Mouse (Mus musculus): Measurements from ENCODE around the gene Mrvi1. TPM values are rescaled to one million over a fixed set of nuclear protein-coding genes. Genes with fewer than 3 reads are reported as not detected.

Mrvi1 gene
- total RNA-seq, 2 experiments from 2014 or later: 10.8 to 16.3 TPM

DNA sequence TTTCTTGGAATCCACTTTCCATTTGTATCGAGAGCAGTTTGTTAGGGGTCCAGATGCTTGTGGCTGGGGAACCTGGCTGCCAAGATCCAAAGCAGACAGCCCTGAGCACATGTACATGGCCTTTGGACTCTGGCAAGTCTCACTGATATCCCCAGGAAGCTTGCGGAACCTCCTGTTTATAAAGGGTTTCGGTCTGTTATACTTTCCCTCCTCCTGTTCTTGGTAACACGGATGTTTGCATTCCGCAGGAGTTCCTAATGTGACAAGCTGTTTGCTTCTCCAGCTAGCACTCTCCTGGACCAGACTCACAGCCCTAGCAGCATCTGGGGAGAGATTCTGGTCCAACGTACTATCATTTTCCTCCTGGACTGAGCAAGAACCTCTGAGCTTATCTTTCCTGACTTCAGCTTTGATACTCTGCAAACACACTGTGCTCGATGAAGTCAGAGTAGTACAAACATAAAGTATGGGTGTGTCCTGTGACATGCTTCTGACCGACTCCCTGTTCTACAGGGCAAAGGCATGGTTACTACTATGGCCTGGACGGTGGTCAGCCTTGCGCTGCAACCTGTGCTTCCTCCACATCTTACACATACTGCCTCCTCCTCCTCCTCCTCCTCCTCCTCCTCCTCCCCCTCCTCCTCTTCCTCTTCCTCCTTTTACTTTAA, 88.2 kb downstream of the Mrvi1 start:
- no peak for DNase-seq

DNA sequence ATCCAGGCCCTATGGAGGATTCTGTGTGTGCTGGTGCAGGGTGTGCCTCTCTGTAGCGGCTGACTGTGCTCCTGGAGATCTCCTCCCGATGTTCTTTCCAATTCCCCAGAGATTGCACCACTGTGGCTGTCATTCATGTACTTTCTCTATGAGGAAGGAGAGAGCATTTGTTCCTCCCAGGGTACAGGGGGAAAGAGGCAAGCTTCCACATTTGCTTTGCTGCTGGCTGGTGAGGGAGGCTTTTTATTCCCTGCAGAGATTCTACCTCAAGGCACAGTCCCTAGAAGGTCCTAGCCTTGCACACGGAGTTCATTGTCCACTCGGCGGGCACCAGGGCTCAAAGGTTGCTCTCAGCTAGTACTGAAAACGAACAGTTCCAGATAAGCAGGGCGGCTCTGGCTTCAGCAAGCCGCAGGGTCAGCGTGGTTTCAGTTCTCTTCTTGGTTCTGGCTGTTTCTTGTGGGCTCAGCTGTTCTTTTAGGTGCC, 90.7 kb downstream of the Mrvi1 start:
- peak in 1 of 2 experiments; percentile 42 for DNase-seq

DNA sequence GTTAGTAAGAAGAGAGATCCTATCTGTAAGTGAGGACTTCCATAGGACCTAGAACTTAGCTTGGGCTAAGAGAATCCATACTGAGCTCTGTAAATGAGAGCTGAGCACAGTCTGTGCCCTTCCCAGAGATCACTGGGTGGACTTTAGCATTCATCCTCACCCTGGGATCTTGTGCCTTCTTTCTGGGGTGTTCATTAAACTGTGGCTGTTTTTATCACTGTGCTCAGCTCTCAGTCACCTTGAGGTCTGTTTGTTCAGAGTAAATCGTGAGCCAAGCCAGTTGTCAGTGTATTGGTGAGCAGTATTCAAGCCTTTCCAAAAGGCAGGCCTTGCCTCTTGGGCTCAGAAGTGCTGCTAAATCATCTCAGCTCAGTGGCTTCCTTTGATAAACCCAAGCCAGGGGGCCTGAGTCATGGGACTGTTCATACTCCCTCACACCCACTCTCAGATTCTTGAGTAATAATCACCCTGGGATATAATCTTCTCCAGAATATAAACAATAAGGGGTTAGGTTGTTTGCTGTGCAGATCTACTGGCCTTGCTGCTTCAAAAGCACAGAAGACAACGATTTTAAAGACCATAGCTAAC, 100.4 kb downstream of the Mrvi1 start:
- DNase-seq: peak; percentile 24 to 26

DNA sequence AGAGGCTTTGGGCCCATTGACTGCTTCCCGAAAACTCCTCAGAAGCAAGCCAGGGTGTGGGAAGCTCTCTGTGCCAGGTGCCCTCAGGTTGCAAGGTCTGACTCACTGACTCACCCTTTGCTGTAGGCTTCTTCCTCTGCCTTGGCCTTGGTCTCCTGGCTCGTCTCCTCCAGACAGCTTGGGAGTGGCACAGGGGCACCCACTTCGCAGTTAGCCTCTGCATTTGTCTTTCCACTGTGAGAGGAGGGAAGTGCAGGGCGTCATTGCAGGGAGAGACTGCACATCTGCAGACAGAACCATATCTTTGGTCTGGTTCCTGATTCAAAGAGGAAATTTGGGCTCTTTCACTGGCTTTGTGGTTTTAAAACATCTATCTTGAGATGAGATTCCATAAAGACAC, 104.2 kb downstream of the Mrvi1 start:
- DNase-seq: no peak

DNA sequence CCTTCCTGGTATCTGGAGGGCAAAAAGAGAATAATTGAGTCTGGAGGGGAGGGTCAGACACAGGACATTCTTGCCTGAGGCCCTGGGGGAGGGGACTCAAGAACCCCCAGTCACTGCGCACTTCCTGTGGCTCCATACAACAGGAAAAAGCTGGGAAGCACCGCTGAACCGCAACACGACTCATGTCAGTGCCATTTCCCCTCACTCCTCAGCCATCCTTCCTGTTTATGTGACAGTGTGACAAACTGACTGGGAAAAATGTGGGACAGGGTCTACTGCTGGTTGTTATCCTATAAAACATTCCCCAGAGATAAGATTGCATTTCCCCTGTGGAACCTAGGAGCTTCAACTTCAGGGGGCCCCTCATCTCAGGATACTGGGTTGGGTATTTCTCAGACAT, 105.3 kb downstream of the Mrvi1 start:
- peak; percentile 14 to 39 for DNase-seq

DNA sequence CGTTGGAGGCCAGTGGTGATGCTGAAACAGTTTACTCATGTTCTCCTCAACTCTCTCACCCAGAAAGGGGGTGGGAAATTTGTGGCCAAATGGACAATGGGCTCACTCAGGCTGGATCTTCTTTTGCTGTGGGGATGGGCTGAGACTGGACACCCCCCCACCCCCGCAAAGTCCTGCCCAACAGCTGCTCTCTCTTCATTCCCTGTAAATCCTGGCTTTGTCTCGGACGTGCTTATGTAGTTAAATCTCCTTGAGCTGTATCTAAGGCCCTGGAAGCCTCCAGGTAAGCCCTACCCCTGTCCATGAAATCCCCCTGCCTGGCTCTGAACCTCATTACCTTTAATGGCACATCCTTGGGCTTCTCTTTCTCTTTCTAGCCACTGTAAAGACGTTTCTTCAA, 113.5 kb downstream of the Mrvi1 start:
- no peak for DNase-seq

DNA sequence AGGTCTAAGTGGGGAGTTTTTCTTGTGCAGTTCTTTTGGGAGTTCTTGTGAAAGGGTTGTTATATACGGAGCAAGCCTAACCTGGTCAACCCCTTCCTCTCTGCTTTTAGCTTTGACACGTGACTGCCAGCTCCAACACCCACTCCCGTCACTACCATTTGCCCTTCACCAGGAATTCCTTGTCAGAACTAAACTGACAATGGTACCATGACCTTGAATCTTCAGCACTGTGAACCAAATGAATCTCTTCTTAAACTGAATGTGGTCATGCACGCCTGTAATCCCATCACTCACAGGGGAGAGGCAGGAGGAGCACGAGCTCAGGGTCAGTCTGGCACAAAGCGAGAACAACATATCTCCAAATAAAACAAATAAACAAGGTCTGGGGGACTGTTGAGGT, 115.1 kb downstream of the Mrvi1 start:
- DNase-seq: no peak

DNA sequence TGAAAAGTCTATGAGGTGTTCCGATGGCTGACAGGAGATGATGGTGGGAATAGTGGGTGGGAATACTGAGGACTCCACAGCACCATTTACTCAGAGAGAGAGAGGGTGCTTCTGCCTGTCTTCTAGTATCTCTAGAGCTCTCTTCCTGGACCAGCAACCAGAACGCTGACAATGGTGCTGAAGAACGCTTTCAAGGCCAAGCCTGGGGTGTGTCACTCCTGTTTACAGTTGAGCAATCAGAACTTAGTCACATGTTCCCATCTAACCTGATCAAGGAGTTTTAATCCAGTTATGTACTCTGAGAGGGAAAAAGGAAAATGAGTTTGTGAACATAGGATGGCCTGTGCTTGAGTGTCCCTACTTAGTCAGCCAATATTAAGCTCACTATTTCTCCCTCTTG, 116.2 kb downstream of the Mrvi1 start:
- peak; percentile 35 to 39 for DNase-seq

DNA sequence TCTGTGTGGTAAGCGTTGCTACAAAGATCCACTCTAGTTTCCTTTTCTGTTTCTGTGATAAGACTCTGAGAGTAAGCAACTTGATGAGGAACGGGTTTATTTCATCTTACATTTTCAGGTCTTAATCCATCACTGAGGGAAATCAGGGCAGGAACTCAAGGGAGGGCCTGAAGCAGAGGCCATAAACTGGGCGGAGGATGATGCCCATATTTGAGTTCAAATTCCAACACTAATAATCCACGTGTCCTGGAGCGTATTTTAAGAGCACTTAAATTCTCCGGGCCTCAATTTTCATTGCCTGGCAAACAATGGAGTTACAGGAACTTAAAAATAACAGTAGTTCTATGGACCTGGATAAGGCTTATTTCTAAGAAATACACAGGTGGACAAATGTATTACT, 116.7 kb downstream of the Mrvi1 start:
- no peak for DNase-seq

DNA sequence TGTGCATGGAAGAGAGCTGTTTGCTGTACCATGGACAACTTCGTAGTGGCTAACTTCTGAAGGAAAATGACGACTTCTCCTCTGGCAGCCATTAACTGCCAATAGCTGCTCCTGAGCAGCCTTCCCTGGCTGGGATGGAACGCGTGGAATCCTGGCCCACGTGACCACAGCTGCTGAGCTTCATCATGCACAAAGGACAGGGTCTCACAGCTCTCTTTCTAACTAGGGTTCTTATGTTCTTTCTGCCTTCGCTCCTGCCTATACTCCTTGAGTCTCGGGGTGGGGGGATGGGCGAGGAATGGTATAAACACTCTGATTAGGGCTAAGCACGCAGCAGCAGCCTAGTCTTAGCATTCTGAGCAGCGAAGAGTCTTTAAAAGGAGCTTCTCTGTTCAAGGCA, 117.2 kb downstream of the Mrvi1 start:
- DNase-seq: no peak

DNA sequence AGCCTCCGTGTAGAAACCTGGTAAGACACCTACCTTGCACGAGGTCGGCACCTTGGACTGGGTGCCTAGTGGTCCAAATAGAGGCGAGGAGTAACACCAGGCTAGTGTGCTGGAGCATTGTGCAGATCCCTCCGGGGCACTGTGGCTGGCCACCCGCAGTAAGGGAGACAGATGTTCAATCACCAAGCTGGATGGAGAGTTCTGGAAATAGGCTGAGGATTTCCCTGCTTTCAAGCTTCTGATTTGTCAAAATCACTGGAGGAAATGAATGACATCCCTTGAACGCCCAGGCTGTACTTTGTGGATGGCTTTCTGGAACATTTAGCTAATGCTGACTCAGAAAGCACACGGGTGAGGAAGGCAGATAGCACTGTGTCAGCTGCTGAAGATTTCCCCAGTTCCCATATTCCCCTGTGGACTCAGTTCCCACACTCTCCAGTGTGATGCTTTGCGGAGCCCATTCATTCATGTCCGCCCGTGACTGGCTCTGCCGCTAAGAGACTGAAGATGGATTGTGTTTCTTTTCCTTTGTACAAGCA, 119.4 kb downstream of the Mrvi1 start, which contains the start of gene Lyve1:
TSS of gene Lyve1 (minus strand) at position 489 of the 539 bp plus-strand sequence.
- DNase-seq: peak in 1 of 2 experiments; percentile 8

DNA sequence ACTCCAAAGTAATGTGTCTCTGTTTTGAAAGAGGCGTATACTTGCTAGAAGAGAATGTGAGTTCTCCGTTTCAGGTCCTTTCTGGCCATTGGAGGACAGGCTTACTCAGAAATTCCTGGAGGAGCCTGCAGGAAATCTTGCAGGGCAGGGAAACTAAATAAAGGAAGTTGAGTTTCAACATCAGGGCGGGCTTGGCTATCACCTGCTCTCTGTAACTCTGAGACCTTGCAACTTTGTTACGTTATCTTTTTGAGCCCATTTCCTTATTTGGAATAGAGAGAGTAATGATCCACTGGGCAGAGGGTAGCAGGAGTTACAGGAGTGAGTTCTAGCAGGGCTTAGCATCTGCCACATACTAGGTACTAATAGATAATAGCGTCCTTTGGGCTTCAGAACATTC, 122.1 kb downstream of the Mrvi1 start:
- DNase-seq: no peak

DNA sequence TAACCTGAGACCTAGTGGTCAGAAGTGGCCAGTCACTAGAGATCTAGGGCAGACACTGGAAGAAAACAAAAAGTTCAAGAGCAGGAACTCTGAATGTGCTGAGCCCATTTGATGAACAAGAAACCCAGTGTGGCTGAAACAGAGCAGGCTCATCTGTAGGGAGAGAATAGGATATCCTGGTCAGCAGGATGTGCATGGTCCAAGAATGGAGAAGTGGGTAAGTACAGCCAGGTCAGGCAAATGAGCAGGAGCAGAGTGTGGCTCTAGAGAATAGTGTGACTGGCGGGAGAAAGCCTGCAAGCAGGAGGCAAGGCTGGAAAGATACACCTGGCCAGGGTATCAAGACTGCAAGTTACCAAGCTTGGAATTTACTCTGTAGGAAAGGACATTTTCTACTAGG, 126.7 kb downstream of the Mrvi1 start:
- DNase-seq: no peak

DNA sequence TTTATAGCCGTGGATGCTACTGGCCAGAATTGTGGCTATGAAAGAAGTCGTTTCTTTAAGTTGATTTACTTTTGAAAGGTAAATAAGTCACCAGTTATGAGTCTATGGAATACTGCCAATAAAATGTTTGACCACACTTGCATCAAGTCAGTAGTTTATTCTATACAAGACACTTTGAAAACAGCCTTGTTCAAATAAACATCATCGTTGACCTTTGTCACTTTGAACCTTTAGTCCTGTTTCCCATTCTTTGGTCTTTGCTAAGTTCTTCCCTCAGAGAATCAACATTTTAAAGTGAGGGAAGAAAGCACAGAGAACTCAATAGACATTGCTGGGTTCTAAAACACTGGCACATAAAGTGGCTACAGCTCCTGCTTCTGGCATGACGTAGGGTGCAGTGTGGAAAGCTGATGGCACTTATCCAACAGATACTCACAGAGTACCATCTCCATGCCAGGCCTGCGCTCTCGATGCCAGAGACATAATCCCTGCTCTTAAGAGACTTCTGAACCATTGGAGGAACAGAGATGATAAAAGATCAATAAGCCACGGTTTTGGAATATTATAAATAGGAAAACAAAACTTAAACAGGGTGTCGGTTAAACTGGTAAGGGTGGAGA, 127.2 kb downstream of the Mrvi1 start:
- DNase-seq: peak; percentile 37 to 43

DNA sequence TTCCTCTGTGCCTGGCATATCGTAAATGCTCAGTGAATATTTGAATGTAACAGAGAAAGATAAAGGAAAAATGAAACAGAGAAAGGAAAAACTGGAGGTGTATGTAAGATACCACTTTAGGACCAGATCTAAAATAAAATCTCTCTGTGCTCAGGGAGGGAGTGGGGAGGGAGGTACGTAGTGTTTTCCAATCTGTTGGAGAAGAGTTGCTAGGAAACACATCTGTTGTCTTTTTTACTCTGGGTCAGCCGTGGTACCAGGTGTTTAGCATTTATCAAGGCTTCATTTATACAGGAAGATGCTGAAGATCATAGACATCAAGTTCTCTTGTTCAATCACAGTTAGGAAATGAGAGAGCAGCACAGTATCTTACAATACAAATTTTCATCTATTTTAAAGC, 127.7 kb downstream of the Mrvi1 start:
- DNase-seq: no peak

DNA sequence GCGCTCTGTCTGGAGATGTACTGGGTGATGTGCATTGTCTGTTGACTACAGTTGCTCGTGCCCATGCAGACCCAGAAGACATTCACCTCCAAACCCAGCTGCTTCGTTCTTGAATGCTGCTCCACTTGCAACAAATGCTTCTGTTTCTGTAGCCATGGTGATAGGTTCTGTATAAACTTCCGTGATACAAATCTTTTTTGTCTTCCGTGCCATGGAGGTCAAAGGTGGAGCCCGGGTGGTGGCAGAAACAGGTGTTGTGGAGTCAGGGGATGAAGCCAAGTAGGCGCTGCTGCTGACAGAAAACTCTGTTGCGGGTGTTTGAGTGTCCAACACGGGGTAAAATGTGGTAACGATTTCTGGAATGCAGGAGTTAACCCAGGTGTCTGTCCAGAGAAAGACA, 128.7 kb downstream of the Mrvi1 start:
- peak in 1 of 2 experiments; percentile 31 for DNase-seq

DNA sequence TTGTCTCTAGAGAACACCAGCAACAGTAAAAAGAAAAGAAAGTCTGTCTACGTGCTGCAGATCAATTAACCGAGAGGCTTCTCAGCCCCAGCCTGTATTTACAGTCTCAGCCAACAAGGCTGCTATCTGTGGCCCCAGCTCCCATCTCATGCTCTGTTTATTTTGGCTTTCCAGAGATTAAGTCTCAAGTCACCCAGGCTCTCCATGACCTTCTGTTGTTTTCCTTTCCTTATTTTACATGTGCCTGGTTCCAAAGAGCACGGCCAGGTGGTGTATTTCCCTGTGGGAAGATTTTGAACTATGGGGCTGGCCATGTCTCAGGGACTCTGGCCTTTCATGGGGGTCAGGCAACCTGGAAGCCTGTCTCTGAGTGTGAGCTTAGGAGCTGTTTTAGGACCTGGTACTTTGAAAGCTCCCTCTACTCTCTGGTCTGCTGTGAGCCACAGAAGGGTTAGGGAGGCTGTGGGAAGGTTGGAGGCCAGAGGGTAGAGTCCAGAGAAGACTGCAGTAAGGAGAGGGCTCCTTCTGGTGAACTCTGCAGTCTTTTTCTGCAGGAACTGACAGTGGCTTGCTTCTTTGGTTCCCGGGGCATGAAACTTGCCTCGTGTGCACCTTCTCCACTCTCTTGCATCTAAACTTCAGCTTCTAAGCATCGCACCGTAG, 130.6 kb downstream of the Mrvi1 start:
- no peak for DNase-seq

DNA sequence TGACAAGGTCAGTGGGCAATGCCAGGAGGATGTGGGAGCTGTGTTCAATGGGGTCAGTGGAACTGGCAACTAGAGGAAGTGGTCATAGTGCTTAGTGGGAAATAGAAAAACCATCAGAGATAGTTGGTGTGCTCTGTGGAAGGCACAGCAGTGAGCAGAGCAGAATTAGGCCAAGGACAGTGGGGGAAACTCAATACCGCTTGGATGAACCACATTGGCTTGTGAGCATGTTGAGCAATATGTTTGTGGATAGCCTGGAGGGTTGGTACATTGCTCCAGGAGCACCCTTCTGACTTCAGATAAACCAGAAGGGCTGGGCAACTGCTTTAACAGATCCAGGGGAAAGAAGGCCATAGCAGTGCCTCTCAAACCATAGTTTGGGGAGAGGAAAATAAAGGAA, 133.9 kb downstream of the Mrvi1 start:
- DNase-seq: peak; percentile 33 to 45

DNA sequence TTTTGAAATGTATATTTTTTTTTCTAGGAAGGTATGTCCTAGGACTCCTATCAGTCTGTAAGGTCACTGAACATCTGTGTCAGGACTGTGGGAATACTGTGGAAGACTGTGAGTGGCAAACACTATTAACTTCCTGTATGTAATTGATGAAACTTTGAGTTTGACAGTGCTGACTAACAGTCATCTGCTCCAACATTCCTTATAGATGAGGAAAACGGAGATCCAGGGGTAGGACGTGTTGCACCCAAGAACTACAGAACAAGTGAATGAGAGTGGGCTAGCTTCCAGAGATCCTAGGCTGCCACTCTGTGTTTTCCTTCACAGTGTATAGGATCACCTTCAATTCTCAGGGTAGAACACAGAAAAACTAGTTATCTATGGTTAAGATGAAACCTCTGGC, 134.9 kb downstream of the Mrvi1 start:
- DNase-seq: no peak

DNA sequence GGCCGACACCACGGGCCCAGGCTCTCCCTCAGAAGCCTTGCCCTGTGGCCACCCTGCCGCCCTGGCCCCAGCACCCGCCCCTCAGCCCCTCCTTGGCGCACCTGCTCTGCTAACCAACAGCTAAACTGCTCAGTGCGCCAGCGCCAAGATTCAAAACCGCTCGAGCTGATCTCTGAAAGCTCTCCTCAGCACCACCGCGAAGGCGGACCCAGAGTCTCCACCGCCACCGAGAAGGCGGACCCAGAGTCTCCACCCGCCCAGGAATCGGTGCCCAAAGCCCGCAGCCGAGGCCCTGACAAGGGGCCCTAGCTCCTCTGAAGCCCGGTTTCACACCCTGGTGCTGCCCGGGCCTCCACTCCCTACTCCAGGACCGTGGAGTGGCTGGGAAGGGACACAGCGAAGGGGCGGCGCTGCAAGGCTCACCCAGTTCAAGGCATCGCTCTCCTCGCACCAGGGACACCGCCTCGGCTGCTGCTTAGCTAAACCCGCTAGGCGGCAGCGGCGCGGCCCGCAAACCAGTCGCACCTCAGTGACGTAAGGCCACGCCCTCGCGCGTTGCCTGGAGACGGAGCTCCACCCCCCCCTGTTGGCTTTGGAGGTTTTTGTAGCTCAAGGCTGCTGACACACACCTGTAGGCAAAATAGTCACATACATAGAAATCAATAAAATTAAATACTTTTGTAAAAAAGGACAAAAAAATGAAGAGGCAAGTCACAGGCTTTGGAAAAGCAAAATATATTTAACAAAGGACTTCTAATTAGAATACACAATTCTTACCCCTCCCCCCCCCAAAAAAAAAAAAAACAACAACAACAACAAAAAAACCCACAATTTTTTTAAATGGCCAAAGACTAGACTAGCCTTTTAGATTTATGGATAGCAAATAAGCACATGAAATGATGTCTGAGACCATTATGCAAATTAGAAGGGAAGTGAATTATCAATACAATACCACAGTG, 138.1 kb downstream of the Mrvi1 start, which contains the start of gene Rnf141:
TSS of gene Rnf141 (minus strand) at position 542 of the 959 bp plus-strand sequence.
- peak; percentile 94 to 95 for DNase-seq

DNA sequence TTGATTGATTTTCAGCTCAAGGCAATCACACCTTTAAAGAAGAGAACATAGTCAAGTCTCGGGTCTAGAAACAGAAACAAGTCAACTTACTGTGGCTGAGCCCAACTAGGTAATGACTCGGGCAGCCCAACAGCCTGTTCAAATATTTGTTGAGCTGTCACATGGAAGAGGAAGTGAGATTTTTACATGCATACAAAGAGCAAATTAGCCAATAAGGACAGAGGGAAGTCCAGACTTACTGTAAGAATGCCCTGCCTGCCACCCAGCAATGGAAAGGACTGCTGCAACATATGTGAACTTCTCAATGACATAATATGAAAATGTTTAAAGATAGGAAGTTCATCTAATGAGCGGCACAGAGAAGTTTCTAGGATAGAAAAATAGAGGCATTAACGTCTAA, 141.9 kb downstream of the Mrvi1 start:
- no peak for DNase-seq
